Mouse (Mus musculus) forebrain, embryonic 13.5 days (tissue): Measurements from ENCODE around the gene Cnr2. TPM values are rescaled to one million over a fixed set of nuclear protein-coding genes. Genes with fewer than 3 reads are reported as not detected.

ENCODE experiments used
- ATAC-seq: fragments of 200-750 bp; cut with Nextera tagmentation; 2 replicates; pipeline ENCODE4 v1.8.0; 2017
- H3K27ac ChIP-seq: fragments of 300-500 bp; sonication (generic); 2 replicates; pipeline ENCODE4 v1.5.1; 2015; ENCODE audit warnings: inconsistent platforms, mild to moderate bottlenecking, moderate library complexity
- H3K27me3 ChIP-seq: fragments of 300-500 bp; sonication (generic); 2 replicates; pipeline ENCODE4 v1.6.1; 2015; ENCODE audit warnings: mild to moderate bottlenecking, inconsistent platforms
- H3K36me3 ChIP-seq: fragments of 300-500 bp; sonication (generic); 2 replicates; pipeline ENCODE4 v1.6.1; 2015; ENCODE audit warnings: mild to moderate bottlenecking, inconsistent platforms; ENCODE audit not compliant: poor library complexity, severe bottlenecking
- H3K4me1 ChIP-seq: fragments of 300-500 bp; sonication (generic); 2 replicates; pipeline ENCODE4 v1.6.1; 2015; ENCODE audit warnings: inconsistent platforms
- H3K4me2 ChIP-seq: fragments of 300-500 bp; sonication (generic); 2 replicates; pipeline ENCODE4 v1.6.1; 2015; ENCODE audit warnings: inconsistent platforms, mild to moderate bottlenecking, moderate library complexity
- H3K4me3 ChIP-seq: fragments of 300-500 bp; sonication (generic); 2 replicates; pipeline ENCODE4 v1.5.1; 2015; ENCODE audit warnings: mild to moderate bottlenecking, inconsistent platforms
- H3K9ac ChIP-seq: fragments of 300-500 bp; sonication (generic); 2 replicates; pipeline ENCODE4 v1.6.1; 2015; ENCODE audit warnings: mild to moderate bottlenecking, inconsistent platforms
- H3K9me3 ChIP-seq: fragments of 300-500 bp; sonication (generic); replicated peaks from 2 replicates; pipeline ENCODE4 v1.6.1; 2016; ENCODE audit warnings: inconsistent platforms
- WGBS: fragments of 180-500 bp; shearing (Covaris S2); methylation state at CpG from one replicate; pipeline ENCODE4 v1.1.7; 2015; 5-methylcytosine and 5-hydroxymethylcytosine counted together
- polyA plus RNA-seq: library from polyadenylated mRNA; unstranded; fragments of >200 nt; fragmentation: Nextera tagmentation; extraction: Ambion mirVana; gene quantifications from 2 replicates; pipeline ENCODE4 v1.2.1, GENCODE M21; 2015

Cnr2 gene
- polyA plus RNA-seq: 0.13 and 0.21 TPM in 2 replicates

DNA sequence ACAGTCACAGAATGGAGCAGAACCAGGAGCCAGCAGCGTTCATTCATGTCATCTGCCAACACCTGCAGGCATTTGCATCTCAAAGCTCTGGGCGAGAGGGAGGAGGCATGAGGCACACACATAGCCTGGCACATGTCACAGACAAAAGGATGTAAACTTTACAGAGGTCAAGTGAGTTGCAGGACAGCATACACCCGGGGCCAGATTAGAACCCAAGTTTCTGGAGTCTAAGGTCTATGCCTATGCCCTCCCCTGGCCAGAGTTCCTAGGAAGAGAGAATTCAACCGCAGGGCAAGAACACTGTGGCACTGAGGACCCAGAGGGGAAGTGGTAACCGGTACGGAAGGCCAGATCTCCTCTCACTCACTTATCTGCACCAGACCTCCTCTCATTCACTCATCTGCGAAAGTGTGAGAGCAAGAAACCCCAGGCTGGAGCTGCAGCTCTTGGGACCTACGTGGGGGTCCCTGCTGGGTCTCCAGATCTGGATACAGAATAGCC lies at the start of gene Cnr2:
Cnr2 (plus strand) TSS at position 324 of the 501 bp plus-strand sequence.
- Histone ChIP-seq H3K27me3 (no peaks in the 10 kb centered on the region), H3K36me3 (no peaks in the 10 kb centered on the region), H3K9me3 (no peaks in the 10 kb centered on the region), H3K27ac (no peak within 1 kb of the TSS), H3K4me3 (no peak within 1 kb of the TSS), H3K4me2 (no peak within 1 kb of the TSS), H3K9ac (no peak within 1 kb of the TSS), H3K4me1 (no peaks in the 10 kb centered on the region)
- WGBS: 61% methylated on average over 8 of the region's 8 CpGs
- no peak for ATAC-seq

DNA sequence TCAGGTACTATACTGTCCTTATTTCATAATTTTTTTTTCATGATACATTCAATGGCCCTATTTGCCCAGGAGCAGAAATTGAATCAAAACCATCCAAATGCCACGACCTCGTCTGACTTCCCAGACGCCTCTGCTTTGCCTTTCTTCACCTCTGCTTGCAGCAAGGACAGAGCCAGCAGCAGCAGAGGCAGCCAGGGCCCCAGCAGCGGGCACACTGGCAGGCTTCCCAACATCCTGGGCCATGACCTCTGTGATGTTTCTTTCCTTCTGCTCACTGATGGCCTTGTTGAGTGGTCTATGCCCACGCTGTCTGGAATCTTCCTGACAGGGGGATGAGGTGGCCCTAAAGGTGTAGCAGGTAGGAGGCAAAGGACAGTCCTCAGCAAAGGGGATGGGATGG lies 47.6 kb upstream of the Cnr2 start:
- 69% methylated on average over 5 of the region's 5 CpGs for WGBS
- Histone ChIP-seq H3K4me3 (no peak overlapping the region), H3K4me2 (no peak overlapping the region), H3K9me3 (no peaks in the 10 kb centered on the region; the same call in 1 of the 2 replicates), H3K27ac (no peak overlapping the region), H3K36me3 (no peaks in the 10 kb centered on the region), H3K4me1 (peaks cover 17% of the 10 kb centered on the region), H3K27me3 (no peaks in the 10 kb centered on the region), H3K9ac (no peak overlapping the region)
- no peak for ATAC-seq

DNA sequence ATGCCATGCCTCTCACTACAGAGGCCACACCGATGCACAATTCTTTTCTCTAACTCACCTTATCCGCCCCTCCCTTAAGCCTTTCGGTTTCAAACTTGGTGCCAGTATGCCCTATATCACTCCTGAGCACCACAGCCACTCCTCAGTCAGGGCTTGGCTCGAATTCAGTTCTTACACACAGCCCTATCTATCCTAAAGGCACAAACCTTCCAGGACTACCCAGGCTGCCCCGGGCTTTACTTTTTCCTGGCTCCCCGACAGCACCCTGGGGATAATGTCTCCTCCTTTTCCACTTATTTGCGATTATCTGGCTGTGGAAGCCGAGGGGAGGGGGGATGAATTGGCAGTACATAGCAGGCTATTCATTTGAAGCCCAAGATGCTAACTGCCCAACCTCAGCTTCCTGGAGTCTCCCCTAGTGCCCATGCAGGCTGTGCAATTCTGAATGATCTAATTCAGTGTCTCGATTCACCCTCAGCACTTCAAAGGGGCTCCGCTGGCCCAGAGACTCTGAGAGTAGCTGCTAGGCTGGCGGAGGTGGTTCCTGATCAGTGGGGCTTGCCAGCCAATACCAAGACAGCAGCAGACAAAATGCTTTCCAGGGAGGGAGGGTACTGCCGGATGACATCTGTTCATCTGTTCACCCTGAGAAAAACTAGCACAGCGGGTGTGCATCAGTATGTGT lies 44.6 kb upstream of the Cnr2 start:
- peak; percentile 69 for ATAC-seq
- 24% methylated on average over 13 of the region's 13 CpGs for WGBS
- peak overlapping the region; percentile 43 for H3K4me2 ChIP-seq
- H3K27me3 ChIP-seq: no peaks in the 10 kb centered on the region
- H3K9ac ChIP-seq: peak overlapping the region; percentile 45
- H3K4me1 ChIP-seq: peaks cover 33% of the 10 kb centered on the region
- no peak overlapping the region for H3K4me3 ChIP-seq
- H3K27ac ChIP-seq: peak overlapping the region; percentile 79
- no peaks in the 10 kb centered on the region for H3K36me3 ChIP-seq
- H3K9me3 ChIP-seq: no peaks in the 10 kb centered on the region

DNA sequence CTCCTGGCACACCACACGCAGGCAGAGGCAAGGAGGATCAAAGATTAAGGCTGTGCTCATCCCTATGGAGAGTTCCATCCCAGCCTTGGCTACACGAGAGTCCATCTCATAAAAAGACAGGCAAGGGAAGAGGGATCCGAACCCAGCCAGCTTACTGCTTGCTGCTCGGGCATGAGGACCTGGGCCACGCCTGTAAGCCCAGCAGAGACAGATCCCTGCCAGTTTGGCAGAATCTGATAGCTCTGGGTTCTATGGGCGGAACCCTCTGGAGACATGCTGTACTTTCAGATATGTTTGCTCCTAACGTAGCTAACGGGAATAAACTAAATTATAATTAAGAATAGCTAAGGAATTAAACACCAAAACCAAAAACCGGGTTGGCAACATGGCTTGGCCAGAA lies 43.3 kb upstream of the Cnr2 start:
- H3K36me3 ChIP-seq: no peaks in the 10 kb centered on the region
- 86% methylated on average over 9 of the region's 9 CpGs for WGBS
- H3K4me2 ChIP-seq: no peak overlapping the region
- peak overlapping the region; percentile 79 for H3K27ac ChIP-seq
- H3K4me1 ChIP-seq: peaks cover 33% of the 10 kb centered on the region
- H3K9ac ChIP-seq: no peak overlapping the region
- no peak for ATAC-seq
- no peaks in the 10 kb centered on the region for H3K27me3 ChIP-seq
- H3K4me3 ChIP-seq: no peak overlapping the region
- H3K9me3 ChIP-seq: no peaks in the 10 kb centered on the region

DNA sequence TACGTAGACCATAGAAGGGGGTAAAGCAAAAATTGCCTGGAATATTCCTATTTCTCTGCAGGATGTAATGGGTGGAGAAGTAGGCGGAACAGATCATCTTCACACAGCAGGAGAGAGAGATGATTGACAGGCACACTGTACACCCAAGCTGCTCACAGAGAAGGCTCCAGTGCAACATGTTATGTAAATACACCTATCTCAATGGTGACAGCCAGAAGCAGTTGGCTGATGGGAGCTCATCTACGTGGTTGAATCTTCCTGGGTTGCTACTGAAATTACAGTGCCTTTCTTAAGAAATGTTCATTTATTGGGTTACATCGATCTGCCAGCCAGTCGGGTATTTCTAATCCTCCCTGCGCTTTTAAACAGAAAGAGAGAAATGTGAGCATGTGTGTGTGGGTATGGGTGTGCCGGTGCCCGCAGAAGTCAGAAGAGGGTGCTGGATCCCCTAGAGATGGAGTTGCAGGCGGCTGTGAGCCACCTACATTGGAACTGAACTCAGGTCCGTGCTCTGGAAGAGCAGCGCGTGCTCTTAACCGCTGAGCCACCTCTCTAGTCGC lies 41.1 kb upstream of the Cnr2 start:
- peak overlapping the region; percentile 99 for H3K27ac ChIP-seq
- no peak for ATAC-seq
- H3K4me3 ChIP-seq: no peak overlapping the region
- 81% methylated on average over 14 of the region's 14 CpGs for WGBS
- H3K27me3 ChIP-seq: no peaks in the 10 kb centered on the region
- H3K36me3 ChIP-seq: no peaks in the 10 kb centered on the region
- H3K9me3 ChIP-seq: no peaks in the 10 kb centered on the region
- no peak overlapping the region for H3K4me2 ChIP-seq
- H3K9ac ChIP-seq: no peak overlapping the region
- H3K4me1 ChIP-seq: peaks cover 48% of the 10 kb centered on the region

DNA sequence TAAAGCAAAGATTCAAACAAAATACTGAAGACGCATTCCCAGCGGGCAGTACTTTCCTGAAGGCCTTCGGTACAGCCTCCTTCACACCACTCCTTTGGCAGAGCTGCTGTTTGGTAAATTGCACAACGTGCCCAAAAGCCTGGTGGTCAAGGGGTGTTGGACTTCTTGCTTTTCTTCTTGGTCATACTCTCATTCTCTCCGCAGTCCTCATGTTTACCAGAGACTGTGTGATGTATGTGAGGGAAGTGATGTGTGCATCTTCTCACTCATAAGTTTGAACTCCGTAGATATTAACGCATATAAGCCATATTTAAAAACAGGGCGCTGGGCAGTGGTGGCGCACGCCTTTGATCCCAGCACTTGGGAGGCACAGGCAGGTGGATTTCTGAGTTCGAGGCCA lies 40.6 kb upstream of the Cnr2 start:
- Histone ChIP-seq H3K4me2 (peak overlapping the region; percentile 82), H3K4me3 (peak overlapping the region; percentile 74; the same call in 1 of the 2 replicates), H3K9me3 (no peaks in the 10 kb centered on the region), H3K27ac (peak overlapping the region; percentile 99), H3K9ac (peak overlapping the region; percentile 95), H3K27me3 (no peaks in the 10 kb centered on the region), H3K4me1 (peaks cover 54% of the 10 kb centered on the region), H3K36me3 (no peaks in the 10 kb centered on the region)
- ATAC-seq: no peak
- WGBS: 68% methylated on average over 11 of the region's 11 CpGs

DNA sequence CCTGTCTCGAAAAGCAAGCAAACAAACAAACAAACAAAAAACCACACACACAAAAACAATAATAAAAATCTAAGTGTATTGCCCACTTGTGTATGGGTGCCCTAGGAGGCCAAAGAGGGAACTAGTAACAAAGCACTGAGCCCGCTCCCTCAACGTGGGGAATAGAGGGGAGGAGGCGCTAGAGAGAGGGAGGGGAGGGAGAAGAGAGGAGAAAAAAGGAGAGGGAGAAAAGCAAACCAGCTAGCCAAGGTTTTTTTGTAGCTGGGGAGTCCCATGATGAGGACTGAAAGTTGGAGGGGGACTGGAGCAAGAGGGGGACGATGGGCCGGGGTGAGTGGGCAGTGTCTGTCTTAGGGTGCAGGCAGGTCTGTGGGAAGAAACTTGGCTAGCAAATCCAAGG lies 40.1 kb upstream of the Cnr2 start:
- ATAC-seq: peak; percentile 32
- Histone ChIP-seq H3K27me3 (no peaks in the 10 kb centered on the region), H3K4me1 (peaks cover 55% of the 10 kb centered on the region), H3K36me3 (no peaks in the 10 kb centered on the region), H3K4me2 (peak overlapping the region; percentile 82), H3K27ac (peak overlapping the region; percentile 99), H3K4me3 (peak overlapping the region; percentile 74), H3K9ac (peak overlapping the region; percentile 95), H3K9me3 (no peaks in the 10 kb centered on the region)
- WGBS: 4% methylated on average over 6 of the region's 6 CpGs

DNA sequence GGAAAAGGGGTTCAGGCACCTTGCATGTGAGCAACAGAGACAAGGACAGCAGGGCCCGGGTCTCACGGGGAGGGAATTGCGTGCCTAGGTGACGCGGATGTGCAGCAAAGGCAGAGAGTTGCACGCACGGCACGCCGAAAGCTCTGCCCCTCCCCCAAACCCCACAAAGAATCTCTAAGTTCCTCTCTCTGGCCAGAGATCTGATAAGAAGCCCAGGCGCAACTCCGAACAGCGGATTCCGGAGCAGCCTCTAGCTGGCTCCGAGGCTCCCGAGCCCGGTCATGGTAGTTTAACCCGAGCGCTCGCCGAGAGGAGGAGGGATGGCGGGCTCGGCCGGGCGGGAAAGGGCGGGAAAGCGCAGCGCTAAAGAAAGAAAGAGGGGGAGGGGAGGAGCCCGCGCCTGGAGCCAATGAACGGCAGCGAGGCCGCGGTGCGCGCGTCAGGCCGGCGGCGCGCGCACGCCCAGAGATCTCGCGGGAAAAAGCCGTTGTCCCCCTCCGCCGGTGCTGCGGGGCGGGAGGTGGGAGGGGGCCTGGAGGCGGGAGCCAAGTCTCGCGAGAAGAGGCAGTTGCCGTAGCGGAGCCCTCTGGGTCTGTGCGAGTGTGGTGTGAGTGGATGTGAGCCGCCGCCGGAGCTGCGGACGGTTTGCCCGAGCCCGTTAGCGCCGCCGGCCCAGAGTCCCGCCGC lies 39.5 kb upstream of the Cnr2 start, which contains the start of gene Srsf10:
Srsf10 (plus strand) TSS at position 212 of the 687 bp plus-strand sequence.
- peak within 1 kb of the TSS; percentile 95 for H3K9ac ChIP-seq
- WGBS: under 1% methylated on average over 64 of the region's 67 CpGs
- peak; percentile 96 for ATAC-seq
- peak within 1 kb of the TSS; percentile 99 for H3K27ac ChIP-seq
- peak within 1 kb of the TSS; percentile 74 for H3K4me3 ChIP-seq
- no peaks in the 10 kb centered on the region for H3K36me3 ChIP-seq
- no peaks in the 10 kb centered on the region for H3K9me3 ChIP-seq
- no peaks in the 10 kb centered on the region for H3K27me3 ChIP-seq
- H3K4me2 ChIP-seq: peak within 1 kb of the TSS; percentile 82
- peaks cover 55% of the 10 kb centered on the region for H3K4me1 ChIP-seq

DNA sequence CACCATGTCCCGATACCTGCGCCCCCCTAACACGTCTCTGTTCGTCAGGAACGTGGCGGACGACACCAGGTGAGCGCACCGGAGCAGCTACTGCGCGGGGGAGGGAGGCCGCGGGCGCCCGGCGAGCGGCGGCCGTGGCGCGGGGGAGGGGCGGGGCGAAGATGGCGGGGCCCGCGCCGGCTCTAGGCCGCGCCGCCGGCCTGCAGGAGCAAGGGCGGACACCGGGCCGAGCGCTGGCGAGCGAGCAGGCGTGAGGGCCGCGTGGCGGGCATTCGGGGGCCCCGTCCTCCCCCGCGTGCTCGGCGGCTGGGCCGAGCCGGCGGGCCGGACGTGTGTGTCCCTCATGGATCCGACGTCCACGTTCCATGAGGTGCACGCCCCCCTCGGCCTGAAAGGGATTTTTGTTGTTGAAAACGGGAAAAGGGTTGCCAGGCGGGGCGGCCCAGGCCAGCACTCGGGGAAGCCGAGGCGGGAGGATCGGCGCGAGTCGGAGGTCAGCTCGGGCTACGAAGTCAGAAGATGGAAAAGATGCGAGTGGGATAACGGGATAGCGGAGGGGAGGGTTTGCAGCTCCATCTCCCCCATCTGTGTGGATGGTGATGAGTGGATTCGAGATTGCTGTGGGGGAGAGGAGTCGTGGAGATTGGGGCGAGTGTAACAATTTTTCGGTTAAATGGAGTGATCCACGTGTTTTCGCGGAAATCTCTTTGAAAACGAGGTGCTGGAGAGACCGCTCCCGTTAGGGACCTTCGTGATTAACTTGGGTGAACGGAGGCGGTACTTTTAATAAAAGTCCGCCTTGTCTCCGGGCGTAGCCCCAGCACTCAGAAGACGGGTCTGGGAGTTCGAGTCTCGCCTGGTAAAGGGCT lies 38.7 kb upstream of the Cnr2 start:
- Histone ChIP-seq H3K9me3 (no peaks in the 10 kb centered on the region), H3K27me3 (no peaks in the 10 kb centered on the region), H3K36me3 (no peaks in the 10 kb centered on the region), H3K27ac (peak overlapping the region; percentile 99), H3K4me1 (peaks cover 52% of the 10 kb centered on the region), H3K9ac (peak overlapping the region; percentile 95), H3K4me3 (peak overlapping the region; percentile 74), H3K4me2 (peak overlapping the region; percentile 82)
- WGBS: under 1% methylated on average over 70 of the region's 91 CpGs
- peak; percentile 74 for ATAC-seq

DNA sequence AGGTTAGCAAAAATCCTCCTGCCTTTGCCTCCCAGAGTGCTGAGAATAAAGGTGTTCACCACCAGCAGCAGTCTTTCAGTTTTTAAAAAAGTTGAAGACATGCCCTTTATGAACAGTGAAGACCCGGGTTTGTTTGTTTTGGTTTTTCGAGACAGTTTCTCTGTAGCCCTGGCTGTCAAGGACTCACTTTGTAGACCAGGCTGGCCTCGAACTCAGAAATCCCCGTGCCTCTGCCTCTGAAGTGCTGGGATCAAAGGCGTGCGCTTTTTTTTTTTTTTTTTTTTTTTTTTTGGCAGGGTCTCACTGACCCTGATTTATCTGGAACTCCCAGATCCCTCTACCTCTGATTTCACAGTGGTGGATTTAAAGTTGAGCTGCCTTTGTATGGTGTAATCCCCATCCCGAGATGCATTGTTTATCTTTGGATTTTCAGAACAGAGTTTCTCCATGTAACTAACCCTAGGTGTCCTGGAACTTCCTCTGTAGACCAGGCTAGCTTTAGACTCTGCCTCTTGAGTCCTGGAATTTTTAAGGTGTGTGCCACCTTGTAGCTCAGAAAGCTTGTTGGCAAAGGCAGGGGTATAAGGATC lies 37.5 kb upstream of the Cnr2 start:
- Histone ChIP-seq H3K4me2 (peak overlapping the region; percentile 82), H3K9ac (peak overlapping the region; percentile 95), H3K27me3 (no peaks in the 10 kb centered on the region), H3K4me3 (peak overlapping the region; percentile 74), H3K27ac (no peak overlapping the region), H3K4me1 (peaks cover 51% of the 10 kb centered on the region), H3K9me3 (no peaks in the 10 kb centered on the region), H3K36me3 (peaks cover 4% of the 10 kb centered on the region; the same call in 1 of the 2 replicates)
- no peak for ATAC-seq
- WGBS: 14% methylated on average over 7 of the region's 7 CpGs

DNA sequence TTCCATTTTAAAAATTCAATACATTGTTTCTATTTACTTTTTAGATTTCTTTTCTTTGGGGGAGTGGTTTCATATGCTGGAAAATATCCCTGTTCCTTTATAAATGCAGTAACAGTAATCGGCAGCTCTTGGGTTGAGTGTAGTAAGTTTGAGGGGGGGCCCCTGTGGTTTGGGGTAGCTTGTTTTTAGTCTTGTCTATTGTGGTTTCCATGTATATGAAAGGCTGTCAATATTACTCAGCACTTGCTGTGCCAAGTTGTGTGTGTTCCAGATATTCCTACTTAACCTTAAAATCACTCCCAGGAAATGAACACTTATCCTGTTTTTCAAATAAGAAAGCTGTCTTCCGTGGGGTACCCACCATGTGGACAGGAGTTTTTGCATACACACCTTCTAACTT lies 26.2 kb upstream of the Cnr2 start:
- no peaks in the 10 kb centered on the region for H3K9me3 ChIP-seq
- H3K4me1 ChIP-seq: peaks cover 32% of the 10 kb centered on the region
- no peak overlapping the region for H3K4me2 ChIP-seq
- no peak overlapping the region for H3K27ac ChIP-seq
- 72% methylated on average over 2 of the region's 2 CpGs for WGBS
- H3K27me3 ChIP-seq: no peaks in the 10 kb centered on the region
- ATAC-seq: no peak
- H3K9ac ChIP-seq: no peak overlapping the region
- no peak overlapping the region for H3K4me3 ChIP-seq
- H3K36me3 ChIP-seq: peaks cover 33% of the 10 kb centered on the region
